Mouse (Mus musculus): ENCODE results near the gene Fgfr2. TPM values are rescaled to one million over a fixed set of nuclear protein-coding genes. Genes with fewer than 3 reads are reported as not detected.

The Fgfr2 gene
- polyA plus RNA-seq, 1 experiment from 2014 or later = 93.6 TPM

DNA sequence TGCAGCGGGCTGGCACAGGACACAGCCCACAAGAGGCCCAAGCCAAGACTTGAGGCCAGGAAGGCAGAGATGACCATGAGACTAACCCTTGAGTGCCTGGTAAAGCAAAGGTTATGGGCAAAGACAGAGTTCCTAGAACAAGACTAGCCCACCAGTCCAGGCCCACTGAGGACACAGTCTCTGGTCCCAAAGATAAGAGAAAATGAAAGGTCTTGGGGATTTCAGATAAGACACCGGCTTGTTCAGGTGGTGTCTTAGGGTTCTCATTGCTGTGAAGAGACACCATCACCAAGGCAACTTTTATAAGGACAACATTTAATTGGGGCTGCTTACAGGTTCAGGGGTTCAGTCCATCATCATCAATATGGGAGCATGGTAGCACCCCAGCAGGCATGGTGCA, 779.2 kb downstream of the Fgfr2 start:
- 91% methylated on average over 2 of the region's 2 CpGs for WGBS
- no peak overlapping the region for H3K4me3 ChIP-seq (ENCODE audit: low read depth, low read length)
- no peaks in the 10 kb centered on the region for H3K9me3 ChIP-seq (ENCODE audit: control insufficient read depth, low read length)
- H3K4me1 ChIP-seq (replicated peaks; ENCODE audit: control insufficient read depth, insufficient read depth, low read length) = no peaks in the 10 kb centered on the region
- ATAC-seq (replicated peaks; ENCODE audit: low FRiP score) (no peak), DNase-seq (ENCODE audit: low spot score) (no peak)
- H3K36me3 ChIP-seq (ENCODE audit: control insufficient read depth, insufficient read depth, low read length) = no peaks in the 10 kb centered on the region
- H3K9ac ChIP-seq (ENCODE audit: low read length) = no peak overlapping the region
- no peak overlapping the region for H3K27ac ChIP-seq (ENCODE audit: low read depth, low read length)
- H3K4me2 ChIP-seq (ENCODE audit: low read depth, low read length, severe bottlenecking) = no peak overlapping the region
- H3K27me3 ChIP-seq (ENCODE audit: control insufficient read depth, insufficient read depth, low read length) = no peaks in the 10 kb centered on the region

DNA sequence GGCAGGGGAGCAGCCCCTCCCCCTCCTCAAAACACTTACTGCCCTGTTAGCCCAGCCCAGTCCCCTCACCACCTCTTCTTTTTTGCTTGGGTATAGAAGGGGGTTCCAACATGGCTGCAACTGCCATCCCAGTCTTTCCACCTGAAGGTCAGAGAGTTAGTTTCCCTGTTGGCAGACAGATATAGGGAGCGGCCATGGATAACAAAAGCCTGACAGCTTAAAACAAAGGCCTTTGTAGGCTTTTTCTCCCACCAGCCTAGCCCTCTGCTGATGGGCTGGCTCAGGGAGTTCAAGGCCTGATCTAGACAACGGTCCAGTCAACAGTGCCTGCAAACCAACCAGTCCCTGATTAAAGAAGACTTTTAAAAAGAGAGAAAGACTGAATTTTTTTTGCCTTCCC, 780.0 kb downstream of the Fgfr2 start:
- Histone ChIP-seq H3K4me2 (ENCODE audit: low read depth, low read length, severe bottlenecking) (no peak overlapping the region), H3K27ac (ENCODE audit: low read depth, low read length) (no peak overlapping the region), H3K36me3 (ENCODE audit: control insufficient read depth, insufficient read depth, low read length) (no peaks in the 10 kb centered on the region), H3K4me1 (replicated peaks; ENCODE audit: control insufficient read depth, insufficient read depth, low read length) (no peaks in the 10 kb centered on the region), H3K27me3 (ENCODE audit: control insufficient read depth, insufficient read depth, low read length) (no peaks in the 10 kb centered on the region), H3K9me3 (ENCODE audit: control insufficient read depth, low read length) (no peaks in the 10 kb centered on the region), H3K4me3 (ENCODE audit: low read depth, low read length) (no peak overlapping the region), H3K9ac (ENCODE audit: low read length) (no peak overlapping the region)
- ATAC-seq (replicated peaks; ENCODE audit: low FRiP score) = no peak
- WGBS = 64% methylated on average over 2 of the region's 2 CpGs
- no peak for DNase-seq (ENCODE audit: low spot score)

DNA sequence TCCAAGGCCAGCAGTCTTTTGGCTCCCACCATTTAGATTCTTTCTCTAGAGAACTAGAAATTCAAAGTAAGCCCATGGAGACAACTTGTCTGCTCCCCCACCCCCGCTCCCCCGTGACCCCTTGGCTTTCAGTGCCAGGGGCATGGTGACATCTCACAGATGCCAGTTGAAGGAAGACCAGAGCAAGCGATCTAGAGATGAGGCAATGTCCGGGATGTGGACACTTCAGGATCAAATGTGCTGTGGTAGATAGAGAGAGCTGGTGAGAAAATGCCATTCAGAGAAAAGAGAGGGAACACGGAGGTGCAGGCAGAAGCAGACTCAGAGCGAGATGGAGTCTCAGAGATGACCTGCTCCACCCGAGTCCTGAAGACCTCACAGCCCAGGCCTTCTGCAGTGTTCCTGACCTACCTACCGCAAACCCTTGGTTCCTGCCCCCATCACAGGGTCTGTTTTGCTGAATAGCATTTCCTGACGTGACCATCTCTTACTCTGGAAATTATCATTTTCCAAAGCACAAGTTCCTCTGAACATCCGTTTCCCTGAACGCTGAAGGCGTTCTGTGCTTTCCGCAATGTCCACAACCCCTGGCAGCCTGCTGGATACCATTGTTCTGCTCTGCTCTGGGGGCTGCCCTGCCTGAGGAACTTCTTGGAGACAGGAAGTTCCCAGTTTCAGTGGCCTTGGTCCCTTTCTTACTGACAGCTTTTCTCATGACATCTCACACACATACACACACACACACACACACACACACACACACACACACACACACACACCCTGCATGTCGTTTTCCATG, 783.9 kb downstream of the Fgfr2 start:
- Histone ChIP-seq H3K4me2 (ENCODE audit: low read depth, low read length, severe bottlenecking) (no peak overlapping the region), H3K4me3 (ENCODE audit: low read depth, low read length) (no peak overlapping the region), H3K9ac (ENCODE audit: low read length) (no peak overlapping the region), H3K4me1 (replicated peaks; ENCODE audit: control insufficient read depth, insufficient read depth, low read length) (peaks cover 5% of the 10 kb centered on the region; the same call in 1 of the 2 replicates), H3K36me3 (ENCODE audit: control insufficient read depth, insufficient read depth, low read length) (no peaks in the 10 kb centered on the region), H3K9me3 (ENCODE audit: control insufficient read depth, low read length) (no peaks in the 10 kb centered on the region), H3K27ac (ENCODE audit: low read depth, low read length) (no peak overlapping the region), H3K27me3 (ENCODE audit: control insufficient read depth, insufficient read depth, low read length) (no peaks in the 10 kb centered on the region)
- no peak for ATAC-seq (replicated peaks; ENCODE audit: low FRiP score)
- 87% methylated on average over 14 of the region's 14 CpGs for WGBS
- DNase-seq (ENCODE audit: low spot score) = no peak

DNA sequence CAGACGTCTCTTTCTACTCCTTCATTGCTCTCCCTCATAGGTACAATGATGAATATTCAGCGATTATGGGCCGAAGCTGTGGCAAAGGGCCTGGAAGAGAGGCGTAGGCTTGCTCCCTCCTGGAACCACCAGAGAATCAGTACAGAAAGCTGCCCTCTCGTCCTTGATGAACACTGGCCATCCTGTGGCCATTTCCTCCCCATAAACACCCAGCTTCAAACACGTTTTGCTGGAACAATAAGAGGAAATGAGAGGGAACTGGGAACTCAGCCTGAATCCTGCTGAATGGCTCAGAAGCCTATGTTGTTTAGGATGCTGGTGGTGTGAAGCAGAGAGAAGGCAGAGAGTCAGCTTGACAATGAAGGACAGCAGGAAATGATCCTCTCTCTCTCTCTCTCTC, 784.8 kb downstream of the Fgfr2 start:
- DNase-seq (ENCODE audit: low spot score) (no peak), ATAC-seq (replicated peaks; ENCODE audit: low FRiP score) (no peak)
- Histone ChIP-seq H3K9me3 (ENCODE audit: control insufficient read depth, low read length) (no peaks in the 10 kb centered on the region), H3K36me3 (ENCODE audit: control insufficient read depth, insufficient read depth, low read length) (no peaks in the 10 kb centered on the region), H3K4me1 (replicated peaks; ENCODE audit: control insufficient read depth, insufficient read depth, low read length) (peaks cover 5% of the 10 kb centered on the region; the same call in 1 of the 2 replicates), H3K27me3 (ENCODE audit: control insufficient read depth, insufficient read depth, low read length) (no peaks in the 10 kb centered on the region), H3K4me2 (ENCODE audit: low read depth, low read length, severe bottlenecking) (no peak overlapping the region), H3K27ac (ENCODE audit: low read depth, low read length) (no peak overlapping the region), H3K9ac (ENCODE audit: low read length) (no peak overlapping the region), H3K4me3 (ENCODE audit: low read depth, low read length) (no peak overlapping the region)
- WGBS = 75% methylated on average over 6 of the region's 6 CpGs

DNA sequence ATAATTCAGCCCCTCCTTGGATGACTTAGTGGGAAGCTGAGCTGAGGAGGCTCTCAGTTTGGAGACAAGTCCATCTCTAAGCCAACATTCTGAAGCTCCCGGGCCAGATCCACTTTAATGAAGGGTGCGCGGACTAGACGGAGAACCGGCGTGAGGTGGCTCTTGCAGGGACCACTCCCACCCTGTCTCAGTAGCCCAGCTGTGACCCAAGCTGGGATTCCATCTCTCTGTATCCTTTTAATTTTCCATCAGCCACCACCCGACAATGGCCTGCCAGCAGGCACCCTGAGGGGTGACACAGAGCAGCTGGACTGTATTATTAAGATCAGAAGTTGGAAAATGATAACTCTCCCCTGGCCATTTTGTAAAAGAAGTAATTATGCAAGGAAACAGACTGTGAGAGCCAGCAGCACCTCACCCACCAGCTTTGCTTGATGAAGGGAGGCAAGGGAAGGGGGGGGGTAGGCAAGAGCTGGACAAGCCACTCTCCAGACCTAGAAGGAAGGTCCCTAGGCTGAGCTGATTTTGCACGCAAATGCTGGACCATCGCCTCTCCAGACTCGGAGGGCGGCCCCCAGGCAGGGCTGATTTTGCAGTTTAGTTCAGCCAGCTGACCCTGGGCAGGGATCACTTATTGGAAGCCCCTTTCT, 785.8 kb downstream of the Fgfr2 start:
- no peak overlapping the region for H3K27ac ChIP-seq (ENCODE audit: low read depth, low read length)
- no peak for ATAC-seq (replicated peaks; ENCODE audit: low FRiP score)

DNA sequence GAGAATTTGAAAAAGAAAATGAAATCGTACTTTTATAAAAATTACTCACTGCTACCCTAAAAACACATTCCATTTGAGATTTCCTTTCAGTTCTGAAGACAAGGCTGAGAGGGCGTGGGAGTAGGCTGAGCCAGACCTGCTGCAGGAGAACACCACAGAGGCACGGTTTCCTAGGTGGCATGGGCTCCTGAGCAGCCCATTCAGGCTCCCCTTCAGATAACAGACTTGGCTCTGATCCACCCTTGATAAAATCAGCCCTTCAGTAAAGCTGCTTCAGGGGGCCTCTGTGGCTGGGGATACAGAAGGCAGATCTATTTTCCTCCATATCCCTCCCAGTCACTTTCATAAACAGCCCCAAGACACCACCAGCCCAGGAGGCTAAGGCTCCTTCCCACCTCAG, 786.4 kb downstream of the Fgfr2 start:
- H3K9ac ChIP-seq (ENCODE audit: low read length) = no peak overlapping the region
- no peak for ATAC-seq (replicated peaks; ENCODE audit: low FRiP score)
- no peak overlapping the region for H3K4me3 ChIP-seq (ENCODE audit: low read depth, low read length)
- peaks cover 5% of the 10 kb centered on the region; the same call in 1 of the 2 replicates for H3K4me1 ChIP-seq (replicated peaks; ENCODE audit: control insufficient read depth, insufficient read depth, low read length)
- H3K36me3 ChIP-seq (ENCODE audit: control insufficient read depth, insufficient read depth, low read length) = no peaks in the 10 kb centered on the region
- no peak overlapping the region for H3K27ac ChIP-seq (ENCODE audit: low read depth, low read length)
- H3K27me3 ChIP-seq (ENCODE audit: control insufficient read depth, insufficient read depth, low read length) = no peaks in the 10 kb centered on the region
- no peak for DNase-seq (ENCODE audit: low spot score)
- H3K9me3 ChIP-seq (ENCODE audit: control insufficient read depth, low read length) = no peaks in the 10 kb centered on the region
- no peak overlapping the region for H3K4me2 ChIP-seq (ENCODE audit: low read depth, low read length, severe bottlenecking)
- 75% methylated on average over 3 of the region's 3 CpGs for WGBS

More for the DNA sequence above, 785.8 kb downstream of the Fgfr2 start:
- H3K9ac ChIP-seq (ENCODE audit: low read length) = no peak overlapping the region
- no peaks in the 10 kb centered on the region for H3K9me3 ChIP-seq (ENCODE audit: control insufficient read depth, low read length)
- H3K4me3 ChIP-seq (ENCODE audit: low read depth, low read length) = no peak overlapping the region
- H3K27me3 ChIP-seq (ENCODE audit: control insufficient read depth, insufficient read depth, low read length) = no peaks in the 10 kb centered on the region
- DNase-seq (ENCODE audit: low spot score) = no peak
- H3K36me3 ChIP-seq (ENCODE audit: control insufficient read depth, insufficient read depth, low read length) = no peaks in the 10 kb centered on the region
- H3K4me1 ChIP-seq (replicated peaks; ENCODE audit: control insufficient read depth, insufficient read depth, low read length) = peaks cover 5% of the 10 kb centered on the region; the same call in 1 of the 2 replicates
- no peak overlapping the region for H3K4me2 ChIP-seq (ENCODE audit: low read depth, low read length, severe bottlenecking)
- 77% methylated on average over 11 of the region's 11 CpGs for WGBS

DNA sequence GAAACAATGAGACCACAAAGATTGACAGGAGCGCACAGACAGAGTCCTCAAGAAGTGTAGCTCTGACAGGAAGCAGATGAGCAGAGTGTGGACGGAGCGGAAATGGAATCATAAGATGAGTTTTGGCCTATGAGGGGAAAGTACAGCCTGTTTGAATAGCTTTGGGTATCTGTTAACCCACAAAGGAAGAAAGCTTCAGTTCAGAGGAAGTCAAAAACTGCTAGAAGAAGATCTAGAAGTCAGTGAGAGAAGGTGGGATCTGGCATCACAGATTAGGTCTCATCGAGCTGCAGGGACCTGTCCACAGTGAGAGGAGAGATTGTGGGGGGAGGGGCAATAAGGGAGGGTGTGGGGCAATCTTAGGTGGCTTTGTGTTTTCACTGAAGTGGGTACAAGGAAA, 787.8 kb downstream of the Fgfr2 start:
- 91% methylated on average over 4 of the region's 4 CpGs for WGBS
- Histone ChIP-seq H3K4me3 (ENCODE audit: low read depth, low read length) (no peak overlapping the region), H3K4me2 (ENCODE audit: low read depth, low read length, severe bottlenecking) (no peak overlapping the region), H3K9me3 (ENCODE audit: control insufficient read depth, low read length) (no peaks in the 10 kb centered on the region), H3K4me1 (replicated peaks; ENCODE audit: control insufficient read depth, insufficient read depth, low read length) (peaks cover 5% of the 10 kb centered on the region; the same call in 1 of the 2 replicates), H3K36me3 (ENCODE audit: control insufficient read depth, insufficient read depth, low read length) (no peaks in the 10 kb centered on the region), H3K27ac (ENCODE audit: low read depth, low read length) (no peak overlapping the region), H3K27me3 (ENCODE audit: control insufficient read depth, insufficient read depth, low read length) (no peaks in the 10 kb centered on the region), H3K9ac (ENCODE audit: low read length) (no peak overlapping the region)
- ATAC-seq (replicated peaks; ENCODE audit: low FRiP score) (no peak), DNase-seq (ENCODE audit: low spot score) (no peak)

DNA sequence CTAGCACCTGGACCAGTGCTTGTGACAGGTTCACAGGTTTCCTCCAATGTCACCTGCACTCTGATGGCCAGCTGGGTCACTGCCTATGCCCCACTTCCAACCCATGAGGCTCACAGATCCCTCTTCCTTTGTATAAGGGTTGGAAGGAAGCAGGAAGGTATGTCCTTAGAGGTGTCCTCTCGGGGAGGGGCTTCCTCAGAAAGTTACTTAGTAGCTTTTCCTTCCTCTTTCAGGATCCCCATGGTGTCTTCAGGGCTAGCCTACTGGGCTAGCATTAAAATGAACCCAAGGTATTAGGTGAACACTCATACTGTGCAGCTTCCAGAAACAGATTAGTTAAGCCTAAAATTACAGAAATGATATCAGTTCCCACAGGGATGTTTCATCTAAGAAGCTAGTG, 790.1 kb downstream of the Fgfr2 start:
- Histone ChIP-seq H3K4me3 (ENCODE audit: low read depth, low read length) (no peak overlapping the region), H3K36me3 (ENCODE audit: control insufficient read depth, insufficient read depth, low read length) (no peaks in the 10 kb centered on the region), H3K4me2 (ENCODE audit: low read depth, low read length, severe bottlenecking) (no peak overlapping the region), H3K9ac (ENCODE audit: low read length) (no peak overlapping the region), H3K27ac (ENCODE audit: low read depth, low read length) (no peak overlapping the region), H3K4me1 (replicated peaks; ENCODE audit: control insufficient read depth, insufficient read depth, low read length) (peaks cover 5% of the 10 kb centered on the region; the same call in 1 of the 2 replicates), H3K9me3 (ENCODE audit: control insufficient read depth, low read length) (no peaks in the 10 kb centered on the region), H3K27me3 (ENCODE audit: control insufficient read depth, insufficient read depth, low read length) (no peaks in the 10 kb centered on the region)
- no peak for DNase-seq (ENCODE audit: low spot score)
- 76% methylated on average over 1 of the region's 1 CpGs for WGBS
- ATAC-seq (replicated peaks; ENCODE audit: low FRiP score) = no peak
